Mouse (Mus musculus) embryonic stem cell, embryonic (primary cell): ENCODE measurements around the gene H2-M10.4.
"Not testable (repeated sequence)": the region's sequence is repeated elsewhere in the genome, so short reads cannot be mapped to it uniquely, and the experiment has no call there.

ENCODE experiments used
- CTCF ChIA-PET, 4 experiments: fragments of 300-600 bp in 2 of 4; fragments of 350-600 bp in 2 of 4; sonication (Branson Sonifier 250); formaldehyde crosslinking; loops; one replicate each; lab custom pipeline; 2022; ENCODE audit warnings: inconsistent platforms in 2 of 4; lab: Charles Lee
- POLR2A ChIA-PET, 4 experiments: fragments of 300-600 bp in 2 of 4; fragments of 350-600 bp in 2 of 4; sonication (Branson Sonifier 250); formaldehyde crosslinking; loops; one replicate each; lab custom pipeline; 2022; ENCODE audit warnings: antibody characterized with exemption in 4 of 4, inconsistent platforms in 1 of 4; lab: Charles Lee

H2-M10.4 gene

DNA sequence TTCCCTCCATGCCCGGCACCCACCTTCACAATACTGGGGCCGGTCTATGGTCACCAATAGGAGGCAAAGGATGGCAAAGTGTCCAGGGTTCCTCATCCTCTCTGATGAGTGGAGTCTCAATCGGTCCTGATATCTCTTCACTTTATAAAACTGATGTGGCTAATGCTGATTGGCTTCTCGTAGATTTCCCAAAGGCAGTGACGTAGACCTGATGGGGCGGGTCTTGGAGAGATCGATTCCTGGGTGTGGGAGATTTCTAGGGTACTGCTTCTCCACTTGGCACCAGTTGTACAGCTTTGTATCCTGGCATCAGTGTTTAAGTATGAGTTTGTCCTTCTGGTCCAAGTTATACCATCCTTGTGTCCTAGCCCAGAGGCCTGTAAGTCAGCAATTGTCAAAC, at the start of gene H2-M10.4:
Gene H2-M10.4 (minus strand): TSS at position 101 of the 400 bp plus-strand sequence.
- CTCF ChIA-PET, result no interaction called here
- POLR2A ChIA-PET, result no interaction called here

DNA sequence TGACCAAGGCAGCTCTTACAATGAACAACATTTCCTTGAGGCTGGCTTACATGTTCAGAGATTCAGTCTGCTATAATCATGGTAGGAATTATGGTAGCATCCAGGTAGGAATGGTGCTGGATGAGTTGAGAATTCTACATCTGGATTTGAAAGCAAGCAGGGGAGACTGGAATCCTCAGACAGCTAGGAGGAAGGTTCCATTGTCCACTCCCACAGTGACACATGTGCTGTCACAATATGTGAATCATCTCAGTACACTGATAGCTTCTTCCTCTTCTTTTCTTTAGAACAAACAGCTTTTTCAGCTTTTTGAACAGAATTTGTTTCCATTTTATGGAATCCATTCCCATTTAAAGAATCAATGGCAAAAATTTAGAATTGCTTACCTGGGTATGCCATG, 41.8 kb upstream of the H2-M10.4 start:
- ChIA-PET POLR2A (interaction anchor here in 1 of 4 experiments (0.6 kb wide), 1 partner anchor 684 kb away, joined by 3 read pairs; no protein-coding TSS in a partner anchor), CTCF (no interaction called here)

DNA sequence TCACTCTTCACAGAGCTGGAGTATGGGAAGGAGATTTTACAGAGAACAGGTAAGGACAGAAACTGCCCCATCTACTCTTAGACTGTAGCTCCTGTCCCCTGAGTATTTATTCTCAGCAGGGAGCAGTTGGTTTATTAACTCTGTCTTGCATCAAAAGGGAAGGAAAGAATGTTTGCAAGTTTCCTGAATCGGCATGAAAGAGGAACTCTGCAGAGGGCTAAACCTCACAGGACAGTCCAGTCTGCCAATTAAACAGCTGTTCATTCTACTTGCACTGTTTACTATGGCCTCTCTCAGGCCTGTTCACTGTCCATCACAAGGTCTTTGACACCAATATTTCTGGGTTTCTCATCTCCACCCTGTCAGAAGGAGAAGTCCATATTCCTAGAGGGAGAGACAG, 38.3 kb upstream of the H2-M10.4 start:
- POLR2A ChIA-PET, result interaction anchor here in 1 of 4 experiments (0.6 kb wide), 1 partner anchor 1634 kb away, joined by 3 read pairs; no protein-coding TSS in a partner anchor
- CTCF ChIA-PET, result no interaction called here

DNA sequence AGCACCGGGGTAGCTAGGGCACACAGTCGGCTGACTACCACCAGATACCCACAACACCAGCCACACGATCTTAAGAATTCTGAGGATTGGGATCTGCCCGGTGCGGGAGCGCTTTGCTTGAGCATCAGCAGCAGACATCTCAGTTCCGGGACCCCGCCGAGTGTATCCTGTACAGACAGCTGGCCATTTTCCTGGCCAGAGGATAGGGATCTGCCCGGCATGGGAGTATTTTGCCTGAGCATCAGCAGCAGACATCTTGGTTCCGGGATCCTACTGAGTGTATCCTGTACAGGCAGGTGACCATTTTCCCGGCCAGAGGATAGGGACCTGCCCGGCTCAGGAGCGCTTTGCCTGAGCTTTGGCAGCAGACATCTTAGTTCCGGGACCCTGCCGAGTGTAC, 26.0 kb upstream of the H2-M10.4 start:
- CTCF ChIA-PET, POLR2A ChIA-PET: not testable (repeated sequence)

DNA sequence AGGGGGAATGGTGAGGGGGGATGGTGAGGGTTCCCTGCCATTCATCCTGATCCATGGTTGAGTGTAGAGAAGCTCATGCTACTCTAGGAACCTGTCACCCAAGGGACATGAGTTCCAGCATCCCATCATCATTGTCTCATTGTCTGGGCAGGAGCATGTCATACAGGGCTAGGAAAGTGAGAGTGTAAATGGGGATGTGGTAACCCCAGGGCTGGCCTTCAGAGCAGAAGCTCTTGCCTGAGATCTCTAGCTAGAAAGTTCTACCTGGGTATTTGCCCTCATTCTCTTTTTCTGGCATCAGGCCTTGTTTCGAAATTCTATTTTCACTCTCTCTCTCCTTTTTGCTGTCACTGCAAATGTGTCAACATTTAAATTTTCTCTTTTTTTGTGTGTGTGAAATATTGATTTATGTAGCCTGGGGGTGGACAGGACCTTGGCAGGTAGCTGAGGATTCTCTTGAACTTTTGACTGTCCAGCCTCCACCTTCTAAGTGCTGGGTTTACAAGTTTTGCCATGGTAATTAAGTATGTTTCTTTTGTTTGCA, 24.6 kb upstream of the H2-M10.4 start:
- CTCF ChIA-PET, result no interaction called here
- POLR2A ChIA-PET, result interaction anchor here in 2 of 4 experiments (0.6 to 0.7 kb wide), 2 partner anchors 251 to 937 kb away, joined by 3 to 5 read pairs; no protein-coding TSS in a partner anchor

DNA sequence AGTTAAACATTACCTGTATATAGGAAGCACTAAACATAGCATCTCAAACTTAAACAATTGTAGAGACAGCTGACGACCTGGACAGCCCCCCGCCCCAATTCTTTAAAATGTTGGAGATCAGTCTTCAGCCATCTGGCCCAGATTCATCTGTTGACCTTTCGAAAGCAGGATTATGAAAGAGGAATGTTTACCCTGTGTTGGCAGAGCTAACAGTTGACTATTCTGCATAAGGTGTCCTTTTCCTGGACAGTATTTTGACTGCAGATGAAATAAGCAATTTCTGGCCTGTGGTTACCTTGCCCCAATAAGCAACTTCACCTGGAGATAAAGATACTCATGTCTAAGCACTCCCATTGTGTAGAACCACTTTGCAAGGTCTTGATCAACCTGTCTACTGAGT, 21.7 kb upstream of the H2-M10.4 start:
- ChIA-PET CTCF (no interaction called here), POLR2A (no interaction called here)

DNA sequence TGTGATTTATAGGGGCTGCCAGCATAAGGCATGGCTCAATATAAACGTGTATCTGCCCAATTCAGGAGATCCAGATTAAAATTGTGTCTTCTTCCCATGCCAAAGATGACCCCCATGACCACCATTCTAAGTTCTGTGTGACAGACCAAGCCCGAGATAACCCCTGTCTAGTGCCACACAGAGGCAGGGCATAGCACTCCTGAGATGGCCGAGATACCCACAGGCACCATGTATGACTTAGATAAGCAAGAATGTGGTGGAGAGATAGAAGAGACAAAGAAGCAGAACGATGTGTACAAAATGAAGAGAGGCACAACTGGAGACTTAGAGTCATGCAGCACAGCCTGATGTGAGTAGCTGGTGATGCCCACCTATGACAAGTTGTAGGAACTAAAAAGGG, 5.9 kb downstream of the H2-M10.4 start:
- POLR2A ChIA-PET, result no interaction called here
- CTCF ChIA-PET, result no interaction called here

DNA sequence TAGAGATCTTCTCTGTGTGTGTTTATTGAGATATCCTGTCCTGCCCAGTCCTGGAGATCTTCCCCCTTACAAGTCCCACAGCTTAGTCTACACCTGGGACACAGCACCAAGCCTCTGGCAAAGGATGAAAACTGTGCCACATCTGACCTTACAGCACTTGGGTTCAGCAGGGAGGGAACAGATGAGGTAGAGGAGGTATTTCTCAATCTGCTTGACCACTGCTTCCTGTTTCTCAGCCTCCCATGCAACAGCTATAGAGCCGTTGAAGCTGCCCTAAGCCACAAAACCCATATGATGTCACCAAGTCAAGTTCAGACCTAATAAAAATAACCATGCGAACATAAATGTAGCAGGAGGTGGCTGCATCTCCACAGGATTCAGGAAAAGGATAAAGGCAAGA, 30.7 kb downstream of the H2-M10.4 start:
- ChIA-PET POLR2A (no interaction called here), CTCF (no interaction called here)

DNA sequence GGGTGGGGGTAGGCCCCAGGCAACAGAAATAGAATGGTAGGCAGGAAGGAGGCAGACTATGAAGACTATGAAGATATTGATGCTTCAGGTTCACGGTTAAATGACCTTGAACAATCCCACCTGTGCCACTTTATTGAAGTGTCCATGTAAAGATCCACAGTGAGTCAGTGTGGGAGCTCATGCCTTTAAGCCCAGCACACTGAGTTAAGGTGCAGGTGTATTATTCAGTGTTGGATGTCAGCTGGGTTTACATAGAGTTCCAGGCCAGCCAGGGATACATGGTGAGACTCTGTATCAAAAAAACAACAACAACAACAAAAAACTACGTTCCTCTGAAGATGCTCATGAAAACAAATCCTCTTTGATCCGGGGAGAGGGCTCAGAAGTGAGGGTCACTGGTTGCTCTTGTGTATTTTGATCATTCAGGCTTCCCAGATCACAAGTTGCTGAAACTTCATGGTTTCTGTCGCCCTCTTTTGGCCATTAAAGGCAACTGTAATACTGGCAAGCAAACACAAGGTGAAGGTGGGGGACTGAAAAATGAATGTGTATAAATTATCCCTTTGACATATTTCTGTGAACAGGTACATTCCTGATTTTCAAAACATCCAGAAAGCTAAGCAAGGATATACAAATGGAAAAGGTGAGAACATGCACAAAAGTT, 43.9 kb downstream of the H2-M10.4 start:
- CTCF ChIA-PET, result interaction anchor here in 2 of 4 experiments (0.6 to 1.8 kb wide), 4 partner anchors 15 to 498 kb away, joined by 4 to 6 read pairs (median 4); no protein-coding TSS in a partner anchor

DNA sequence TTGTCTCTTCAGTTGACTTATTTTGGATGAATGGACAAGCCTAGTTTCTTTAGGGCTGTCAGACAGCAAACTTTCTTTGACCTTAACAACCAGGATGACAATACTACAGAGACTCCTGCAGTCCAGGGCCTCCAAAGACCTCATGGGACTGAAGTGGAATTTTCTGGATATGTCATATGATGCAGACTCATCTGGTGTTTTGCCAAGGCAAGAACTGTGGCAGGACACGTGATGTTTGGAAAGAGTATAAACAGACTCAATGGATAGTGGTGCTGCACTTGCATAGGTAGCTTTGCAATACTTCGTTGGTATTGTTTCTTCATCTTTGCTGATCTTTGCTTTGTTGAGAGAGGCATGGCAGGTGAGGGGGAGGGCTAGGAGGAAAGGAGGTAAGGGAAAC, 44.7 kb downstream of the H2-M10.4 start:
- CTCF ChIA-PET, result interaction anchor here in 2 of 4 experiments (0.6 to 1.8 kb wide), 2 partner anchors 59 to 109 kb away, joined by 4 to 6 read pairs; no protein-coding TSS in a partner anchor

More for the DNA sequence above, 43.9 kb downstream of the H2-M10.4 start:
- POLR2A ChIA-PET, result interaction anchor here in 1 of 4 experiments (0.6 kb wide), 1 partner anchor 175 kb away, joined by 3 read pairs; no protein-coding TSS in a partner anchor

DNA sequence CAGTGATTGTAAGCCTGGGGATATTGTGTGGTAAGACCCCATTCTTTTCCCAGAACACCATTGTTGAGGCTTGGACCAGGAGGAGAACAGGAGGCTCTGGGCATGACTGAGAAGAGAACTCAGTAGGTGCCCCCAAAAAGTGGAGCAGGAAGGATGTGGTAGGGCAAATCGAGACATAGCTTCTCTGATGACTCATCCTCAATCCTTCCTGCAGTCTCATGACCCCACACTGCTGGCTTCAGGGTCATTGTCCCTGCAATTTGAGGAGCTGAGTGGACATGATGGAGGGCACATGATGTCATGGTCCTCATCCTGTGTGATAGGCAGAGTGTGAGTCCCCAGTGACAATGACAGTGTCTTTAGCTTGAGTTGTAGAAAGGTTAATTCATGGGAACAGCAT, 46.7 kb downstream of the H2-M10.4 start:
- POLR2A ChIA-PET, result no interaction called here

More for the DNA sequence above, 44.7 kb downstream of the H2-M10.4 start:
- POLR2A ChIA-PET, result no interaction called here

DNA sequence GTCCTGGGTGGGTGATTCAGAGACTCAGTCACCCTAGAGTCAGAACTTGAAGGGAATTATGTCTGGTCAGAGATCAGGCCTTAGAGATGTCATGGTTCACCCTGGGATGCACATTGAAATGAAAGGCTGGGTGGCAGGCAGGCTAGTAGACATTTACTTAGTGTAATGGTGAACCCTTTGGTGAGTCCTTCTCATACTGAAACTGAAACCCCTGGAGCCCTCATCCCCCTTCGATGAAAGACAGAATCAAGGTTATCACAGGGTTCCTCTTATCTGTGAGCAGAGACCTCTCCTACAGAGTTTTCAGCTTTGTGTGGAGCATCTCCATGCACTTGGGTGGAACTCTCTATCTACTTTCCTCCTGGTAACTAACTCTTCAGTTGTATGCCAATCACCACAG, 47.8 kb downstream of the H2-M10.4 start:
- CTCF ChIA-PET, result interaction anchor here in 2 of 4 experiments (0.8 to 1.5 kb wide), 2 partner anchors 59 to 315 kb away, joined by 3 read pairs; no protein-coding TSS in a partner anchor
- POLR2A ChIA-PET, result no interaction called here

More for the DNA sequence above, 46.7 kb downstream of the H2-M10.4 start:
- CTCF ChIA-PET, result interaction anchor here in 1 of 4 experiments (1.5 kb wide), 1 partner anchor 60 kb away, joined by 3 read pairs; no protein-coding TSS in a partner anchor
